Mouse (Mus musculus) kidney, postnatal 0 days (tissue): ENCODE measurements around the gene D630039A03Rik. TPM values are rescaled to one million over a fixed set of nuclear protein-coding genes. Genes with fewer than 3 reads are reported as not detected.

Experiments used
- ATAC-seq: fragments of 200-750 bp; cut with Nextera tagmentation; replicated peaks from 2 replicates; pipeline ENCODE4 v1.8.0; 2017; ENCODE audit warnings: low read depth, moderate number of reproducible peaks, moderate TSS enrichment, moderate library complexity; ENCODE audit not compliant: low FRiP score
- DNase-seq: peaks from one replicate; pipeline ENCODE4 v3.0.0-alpha.2; 2016; ENCODE audit warnings: low spot score
- H3K27ac ChIP-seq: fragments of 300-500 bp; sonication (generic); 2 replicates; pipeline ENCODE4 v1.5.1; 2014; ENCODE audit warnings: mild to moderate bottlenecking
- H3K27me3 ChIP-seq: fragments of 300-500 bp; sonication (generic); 2 replicates; pipeline ENCODE4 v1.6.1; 2014; ENCODE audit warnings: low read length, mixed read lengths; ENCODE audit not compliant: insufficient read depth
- H3K36me3 ChIP-seq: fragments of 300-500 bp; sonication (generic); 2 replicates; pipeline ENCODE4 v1.6.1; 2014; ENCODE audit warnings: low read length, mixed read lengths; ENCODE audit not compliant: insufficient read depth
- H3K4me1 ChIP-seq: fragments of 300-500 bp; sonication (generic); replicated peaks from 2 replicates; pipeline ENCODE4 v1.6.1; 2014; ENCODE audit warnings: antibody characterized with exemption, low read length, mixed read lengths; ENCODE audit not compliant: insufficient read depth
- H3K4me2 ChIP-seq: fragments of 300-500 bp; sonication (generic); 2 replicates; pipeline ENCODE4 v1.6.1; 2014; ENCODE audit warnings: mild to moderate bottlenecking, low read length, moderate library complexity, mixed read lengths
- H3K4me3 ChIP-seq: fragments of 300-500 bp; sonication (generic); replicated peaks from 2 replicates; pipeline ENCODE4 v1.5.1; 2014; ENCODE audit warnings: low read depth, low read length
- H3K9ac ChIP-seq: fragments of 300-500 bp; sonication (generic); 2 replicates; pipeline ENCODE4 v1.6.1; 2014; ENCODE audit warnings: low read depth, low read length
- H3K9me3 ChIP-seq: fragments of 300-500 bp; sonication (generic); replicated peaks from 2 replicates; pipeline ENCODE4 v1.6.1; 2016; ENCODE audit warnings: low read length, inconsistent platforms, mixed read lengths
- CTCF ChIP-seq: IDR thresholded peaks from 2 replicates; pipeline ENCODE4 v1.5.1; 2016; ENCODE audit warnings: antibody characterized with exemption, low read depth, mild to moderate bottlenecking, moderate library complexity
- WGBS: fragments of 180-500 bp; shearing (Covaris S2); extraction: QIAGEN DNeasy Blood & Tissue Kit; methylation state at CpG from one replicate; pipeline ENCODE4 v1.1.7; 2014; 5-methylcytosine and 5-hydroxymethylcytosine counted together
- polyA plus RNA-seq: library from polyadenylated mRNA; unstranded; fragments of >200 nt; fragmentation: Nextera tagmentation; extraction: Ambion mirVana; gene quantifications from 2 replicates; pipeline ENCODE4 v1.2.1, GENCODE M21; 2015

D630039A03Rik gene
- polyA plus RNA-seq, 1 experiment from 2014 or later = 2.3 TPM

GRCm38 (mm10) chr4:57867454-57867853 is 48.6 kb downstream of the D630039A03Rik start:
- no peak overlapping the region for H3K9ac ChIP-seq
- no peak for ATAC-seq
- DNase-seq = no peak
- peaks cover 20% of the 10 kb centered on the region; the same call in 1 of the 2 replicates for H3K4me1 ChIP-seq
- H3K27ac ChIP-seq = no peak overlapping the region
- no peak overlapping the region for H3K4me3 ChIP-seq
- TF ChIP-seq CTCF = no peak
- H3K27me3 ChIP-seq = no peaks in the 10 kb centered on the region
- 42% methylated on average over 10 of the region's 10 CpGs for WGBS
- H3K36me3 ChIP-seq = no peaks in the 10 kb centered on the region
- no peak overlapping the region for H3K4me2 ChIP-seq
- no peaks in the 10 kb centered on the region for H3K9me3 ChIP-seq

DNA sequence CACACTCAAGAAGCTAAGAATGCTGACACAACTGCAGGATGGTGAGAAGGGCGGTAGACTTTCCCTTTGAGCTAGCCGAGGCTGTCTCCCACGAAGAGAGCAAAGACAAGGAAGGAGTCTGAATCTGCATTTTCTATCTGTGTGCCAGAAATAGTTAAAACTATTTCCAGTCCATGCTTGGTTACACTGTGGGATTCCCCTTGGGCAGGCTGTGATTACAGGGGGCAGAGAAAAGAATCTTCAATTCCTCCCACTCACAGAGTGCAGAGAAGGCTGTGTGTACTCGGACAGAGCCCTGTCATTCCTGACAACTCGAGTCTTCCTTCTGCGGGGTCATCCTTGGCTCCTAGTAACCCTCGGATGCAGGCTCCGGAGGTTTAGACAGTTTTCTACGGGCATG is 49.1 kb downstream of the D630039A03Rik start:
- H3K4me1 ChIP-seq = peaks cover 25% of the 10 kb centered on the region; the same call in 1 of the 2 replicates
- H3K27me3 ChIP-seq = no peaks in the 10 kb centered on the region
- no peaks in the 10 kb centered on the region for H3K36me3 ChIP-seq
- peak; percentile 51 for DNase-seq
- ATAC-seq = no peak
- H3K9me3 ChIP-seq = no peaks in the 10 kb centered on the region
- no peak for TF ChIP-seq CTCF
- H3K9ac ChIP-seq = no peak overlapping the region
- no peak overlapping the region for H3K27ac ChIP-seq
- H3K4me2 ChIP-seq = no peak overlapping the region
- no peak overlapping the region for H3K4me3 ChIP-seq
- 42% methylated on average over 9 of the region's 9 CpGs for WGBS

DNA sequence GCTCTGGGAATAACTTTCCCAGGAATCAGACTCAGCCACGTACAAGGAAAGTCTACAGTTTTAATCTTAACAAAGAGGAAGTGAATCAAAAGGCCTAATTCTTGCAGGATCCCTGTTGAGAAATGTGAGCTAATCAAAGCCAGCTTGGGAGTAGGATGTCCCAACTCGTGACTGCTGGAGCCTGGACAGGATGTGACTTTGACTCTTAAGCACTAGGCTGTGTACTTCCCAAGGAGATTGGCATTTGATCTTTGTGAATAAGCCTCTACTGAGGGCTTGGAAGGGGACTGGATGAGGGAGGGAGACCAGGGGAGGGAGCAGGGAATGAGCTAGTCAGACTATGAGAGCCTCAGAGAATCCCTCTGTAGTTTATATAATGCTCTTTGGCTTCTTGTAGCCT is 50.0 kb downstream of the D630039A03Rik start:
- H3K4me1 ChIP-seq = peaks cover 25% of the 10 kb centered on the region; the same call in 1 of the 2 replicates
- no peaks in the 10 kb centered on the region for H3K36me3 ChIP-seq
- TF ChIP-seq CTCF = no peak
- H3K9me3 ChIP-seq = no peaks in the 10 kb centered on the region
- WGBS = 15% methylated on average over 2 of the region's 2 CpGs
- no peaks in the 10 kb centered on the region for H3K27me3 ChIP-seq
- H3K4me2 ChIP-seq = no peak overlapping the region
- no peak overlapping the region for H3K9ac ChIP-seq
- ATAC-seq (no peak), DNase-seq (peak; percentile 67)
- 0 out of 2 replicates have a peak overlapping the region, but pooled peaks have one; percentile 19 for H3K27ac ChIP-seq
- no peak overlapping the region for H3K4me3 ChIP-seq

GRCm38 (mm10) chr4:57862269-57862986 is 53.7 kb downstream of the D630039A03Rik start:
- Histone ChIP-seq H3K4me3 (no peak overlapping the region), H3K9ac (no peak overlapping the region), H3K4me2 (peak overlapping the region; percentile 23; the same call in 1 of the 2 replicates), H3K27ac (peak overlapping the region; percentile 54), H3K9me3 (no peaks in the 10 kb centered on the region), H3K27me3 (no peaks in the 10 kb centered on the region), H3K4me1 (peaks cover 24% of the 10 kb centered on the region; the same call in 1 of the 2 replicates), H3K36me3 (no peaks in the 10 kb centered on the region; the same call in 1 of the 2 replicates)
- ATAC-seq (no peak; the same call in 1 of the 2 replicates), DNase-seq (peak; percentile 66)
- no peak for TF ChIP-seq CTCF
- 33% methylated on average over 9 of the region's 9 CpGs for WGBS

DNA sequence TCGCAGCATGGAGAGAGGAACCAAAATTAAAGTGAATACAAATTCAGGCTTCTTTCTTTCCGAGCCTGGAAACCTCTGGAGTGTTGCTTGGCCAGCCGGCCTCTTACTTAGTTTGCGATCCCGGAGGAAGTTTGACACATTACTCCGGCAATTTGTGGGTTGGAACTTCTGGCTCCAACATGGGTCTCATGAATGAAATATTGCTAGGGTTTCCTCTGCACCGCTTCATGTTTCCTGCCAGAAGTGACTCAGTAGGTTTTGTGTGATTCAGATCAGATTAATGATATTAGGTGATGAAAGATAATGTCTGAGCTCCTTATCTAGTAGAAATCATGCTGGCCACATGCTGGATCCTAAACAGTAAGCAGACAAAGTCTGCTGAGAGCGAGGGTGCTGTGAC is 54.2 kb downstream of the D630039A03Rik start:
- Histone ChIP-seq H3K4me1 (0 out of 2 replicates have a peak, but pooled peaks cover 18% of the 10 kb centered on the region), H3K4me3 (no peak overlapping the region), H3K9ac (no peak overlapping the region), H3K27ac (peak overlapping the region; percentile 54), H3K27me3 (no peaks in the 10 kb centered on the region), H3K9me3 (no peaks in the 10 kb centered on the region), H3K36me3 (peaks cover 4% of the 10 kb centered on the region; the same call in 1 of the 2 replicates), H3K4me2 (peak overlapping the region; percentile 23; the same call in 1 of the 2 replicates)
- WGBS = 27% methylated on average over 8 of the region's 8 CpGs
- no peak for TF ChIP-seq CTCF
- peak; percentile 83 for DNase-seq
- ATAC-seq = no peak

- Histone ChIP-seq H3K4me2 (no peak overlapping the region), H3K9ac (no peak overlapping the region), H3K9me3 (no peaks in the 10 kb centered on the region), H3K27ac (no peak overlapping the region), H3K27me3 (no peaks in the 10 kb centered on the region), H3K36me3 (peaks cover 11% of the 10 kb centered on the region), H3K4me3 (no peak overlapping the region), H3K4me1 (0 out of 2 replicates have a peak, but pooled peaks cover 13% of the 10 kb centered on the region)
- no peak for TF ChIP-seq CTCF
- ATAC-seq (no peak; the same call in 1 of the 2 replicates), DNase-seq (peak; percentile 78)
- 33% methylated on average over 6 of the region's 6 CpGs for WGBS
Measured at GRCm38 (mm10) chr4:57861166-57861565, 54.9 kb downstream of the D630039A03Rik start.
